ENCODE assay signal across 8 mouse cellular contexts in genomic region chr6:124921539-124921938, GRCm38 (mm10). TPM values are rescaled to one million over a fixed set of nuclear protein-coding genes. Genes with fewer than 3 reads are reported as not detected.
DNase-seq lines count a peak whose midpoint lies in the region; ATAC-seq lines count a peak whose summit lies in the region.

No protein-coding gene starts in this region.

- H3K27me3 ChIP-seq in heart, embryonic 11.5 days (ENCODE audit: control insufficient read depth, insufficient read depth, low read length): no peaks in the 10 kb centered on the region
- H3K27me3 ChIP-seq in forebrain, embryonic 13.5 days: no peaks in the 10 kb centered on the region

- no peak for ATAC-seq in heart, embryonic 11.5 days (replicated peaks; ENCODE audit: insufficient number of reproducible peaks, low FRiP score, low TSS enrichment)
- no peak for ATAC-seq in forebrain, embryonic 13.5 days

- no peak for DNase-seq in heart, postnatal 25 days (ENCODE audit: low spot score)
- DNase-seq in A20 (ENCODE audit: low read depth, low spot score): peak; percentile 76
- DNase-seq in thymus, adult 18-20 months: no peak
- no peak for DNase-seq in embryo, embryonic 10.5 days (ENCODE audit: low spot score)
- no peak for DNase-seq in frontal cortex, postnatal 36 days (ENCODE audit: low spot score in 2 of 2)

- H3K9ac ChIP-seq in heart, embryonic 11.5 days (ENCODE audit: low read depth, low read length): no peak overlapping the region
- H3K9ac ChIP-seq in forebrain, embryonic 13.5 days: no peak overlapping the region

- peaks cover 5% of the 10 kb centered on the region for H3K79me2 ChIP-seq in macrophage (ENCODE audit: inconsistent target)

- peaks cover 38% of the 10 kb centered on the region for H3K4me1 ChIP-seq in heart, embryonic 11.5 days (ENCODE audit: control insufficient read depth, insufficient read depth, low read length)
- peaks cover 48% of the 10 kb centered on the region for H3K4me1 ChIP-seq in forebrain, embryonic 13.5 days

- no peaks in the 10 kb centered on the region for H3K9me3 ChIP-seq in heart, embryonic 11.5 days (replicated peaks; ENCODE audit: control insufficient read depth, low read length)
- no peaks in the 10 kb centered on the region for H3K9me3 ChIP-seq in forebrain, embryonic 13.5 days (replicated peaks)

- H3K4me2 ChIP-seq in heart, embryonic 11.5 days: no peak overlapping the region
- H3K4me2 ChIP-seq in forebrain, embryonic 13.5 days: no peak overlapping the region

- WGBS in heart, embryonic 11.5 days (ENCODE audit: insufficient replicate concordance): 61% methylated on average over 4 of the region's 4 CpGs
- WGBS in forebrain, embryonic 13.5 days: 74% methylated on average over 4 of the region's 4 CpGs
- WGBS in macrophage (ENCODE audit: missing documents): 29% methylated on average over 4 of the region's 4 CpGs

- H3K4me3 ChIP-seq in heart, embryonic 11.5 days (ENCODE audit: low read depth, low read length): no peak overlapping the region
- no peak overlapping the region for H3K4me3 ChIP-seq in forebrain, embryonic 13.5 days
- no peak overlapping the region for H3K4me3 ChIP-seq in macrophage (ENCODE audit: inconsistent target)

- H3K36me3 ChIP-seq in heart, embryonic 11.5 days (ENCODE audit: control insufficient read depth, insufficient read depth, low read length): no peaks in the 10 kb centered on the region
- no peaks in the 10 kb centered on the region for H3K36me3 ChIP-seq in forebrain, embryonic 13.5 days (ENCODE audit: poor library complexity, severe bottlenecking)
- H3K36me3 ChIP-seq in macrophage (ENCODE audit: inconsistent target): no peaks in the 10 kb centered on the region

- intact Hi-C loops in heart, postnatal 25 days (cut with DNase I): no loop called here

- peak overlapping the region; percentile 99; the same call in 1 of the 2 replicates for H3K27ac ChIP-seq in heart, embryonic 11.5 days (ENCODE audit: low read depth, low read length)
- peak overlapping the region; percentile 100 for H3K27ac ChIP-seq in forebrain, embryonic 13.5 days
- peak overlapping the region; percentile 75 for H3K27ac ChIP-seq in macrophage

RNA-seq across cellular contexts. Expression of gene Ptms, which starts 1.6 kb away (rescaled TPM):
- polyA plus RNA-seq in heart, embryonic 11.5 days (2014; fragmentation: Nextera tagmentation; extraction: Ambion mirVana): 138 and 158 TPM in 2 replicates
- total RNA-seq in heart, postnatal 25 days (2021): 100 to 1,000 TPM; 235 to 245 TPM
- polyA plus RNA-seq in forebrain, embryonic 13.5 days (2015; fragmentation: Nextera tagmentation; extraction: Ambion mirVana): 588 and 626 TPM in 2 replicates
- total RNA-seq in macrophage (2018; cell fraction: chromatin; rRNA removed): 100 to 1,000 TPM in 24 of 26 experiments, 10 to 100 TPM in 2; 64.6 to 536 (median 324) TPM
- total RNA-seq in macrophage (2018; cell fraction: cytosol; rRNA removed): 1,000 to 10,000 TPM; 1,151 to 2,439 (median 1,695) TPM
- 1,000 to 10,000 TPM in 7 of 26 experiments, 100 to 1,000 TPM in 19; 360 to 1,431 (median 727) TPM for total RNA-seq in macrophage (2018; cell fraction: nucleus; rRNA removed)
- polyA plus RNA-seq in macrophage (2018): 540 to 1,227 TPM (median 1,212 TPM) in 3 replicates

RNA-seq across cellular contexts. Expression of gene Mlf2, which starts 9.6 kb away (rescaled TPM):
- polyA plus RNA-seq in heart, embryonic 11.5 days (2014; fragmentation: Nextera tagmentation; extraction: Ambion mirVana): 326 and 347 TPM in 2 replicates
- total RNA-seq in heart, postnatal 25 days (2021): 100 to 1,000 TPM; 205 to 207 TPM
- 398 and 409 TPM in 2 replicates for polyA plus RNA-seq in forebrain, embryonic 13.5 days (2015; fragmentation: Nextera tagmentation; extraction: Ambion mirVana)
- total RNA-seq in macrophage (2018; cell fraction: chromatin; rRNA removed): 100 to 1,000 TPM in 3 of 26 experiments, 10 to 100 TPM in 23; 17.4 to 116 (median 64.8) TPM
- 100 to 1,000 TPM; 202 to 285 (median 260) TPM for total RNA-seq in macrophage (2018; cell fraction: cytosol; rRNA removed)
- 100 to 1,000 TPM in 15 of 26 experiments, 10 to 100 TPM in 11; 48.2 to 153 (median 112) TPM for total RNA-seq in macrophage (2018; cell fraction: nucleus; rRNA removed)
- polyA plus RNA-seq in macrophage (2018): 179 to 203 TPM (median 199 TPM) in 3 replicates

RNA-seq across cellular contexts. Expression of gene Lag3, which starts 10.0 kb away (rescaled TPM):
- polyA plus RNA-seq in heart, embryonic 11.5 days (2014; fragmentation: Nextera tagmentation; extraction: Ambion mirVana): 1.1 and 1.3 TPM in 2 replicates
- total RNA-seq in heart, postnatal 25 days (2021): under 1 TPM; 0.34 to 0.83 TPM
- 1.3 and 1.9 TPM in 2 replicates for polyA plus RNA-seq in forebrain, embryonic 13.5 days (2015; fragmentation: Nextera tagmentation; extraction: Ambion mirVana)
- total RNA-seq in macrophage (2018; cell fraction: chromatin; rRNA removed): 10 to 100 TPM in 4 of 26 experiments, 1 to 10 TPM in 22; 1.3 to 20.8 (median 4.7) TPM
- 1 to 10 TPM in 25 of 26 experiments, under 1 TPM in 1; 0.95 to 8.6 (median 2.9) TPM for total RNA-seq in macrophage (2018; cell fraction: cytosol; rRNA removed)
- 10 to 100 TPM in 15 of 26 experiments, 1 to 10 TPM in 11; 2.1 to 34.0 (median 11.5) TPM for total RNA-seq in macrophage (2018; cell fraction: nucleus; rRNA removed)
- 1.5 to 1.8 TPM (median 1.5 TPM) in 3 replicates for polyA plus RNA-seq in macrophage (2018)

RNA-seq across cellular contexts. Expression of gene Cd4, which starts 33.5 kb away (rescaled TPM):
- not detected in 2 replicates for polyA plus RNA-seq in heart, embryonic 11.5 days (2014; fragmentation: Nextera tagmentation; extraction: Ambion mirVana)
- total RNA-seq in heart, postnatal 25 days (2021): 1 to 10 TPM in 1 of 2 experiments, under 1 TPM in 1; 0.73 to 1.3 TPM
- 0.08 TPM in 2 replicates for polyA plus RNA-seq in forebrain, embryonic 13.5 days (2015; fragmentation: Nextera tagmentation; extraction: Ambion mirVana)
- total RNA-seq in macrophage (2018; cell fraction: chromatin; rRNA removed): 10 to 100 TPM in 18 of 26 experiments, 1 to 10 TPM in 8; 2.5 to 44.4 (median 21.1) TPM
- 100 to 1,000 TPM in 2 of 26 experiments, 10 to 100 TPM in 24; 45.5 to 121 (median 68.1) TPM for total RNA-seq in macrophage (2018; cell fraction: cytosol; rRNA removed)
- total RNA-seq in macrophage (2018; cell fraction: nucleus; rRNA removed): 100 to 1,000 TPM in 11 of 26 experiments, 10 to 100 TPM in 15; 14.7 to 155 (median 90.6) TPM
- polyA plus RNA-seq in macrophage (2018): 49.3 to 211 TPM (median 83.5 TPM) in 3 replicates

RNA-seq across cellular contexts. Expression of gene Cops7a, which starts 43.8 kb away (rescaled TPM):
- 134 and 142 TPM in 2 replicates for polyA plus RNA-seq in heart, embryonic 11.5 days (2014; fragmentation: Nextera tagmentation; extraction: Ambion mirVana)
- total RNA-seq in heart, postnatal 25 days (2021): 10 to 100 TPM; 85.8 to 88.6 TPM
- 89.0 and 99.3 TPM in 2 replicates for polyA plus RNA-seq in forebrain, embryonic 13.5 days (2015; fragmentation: Nextera tagmentation; extraction: Ambion mirVana)
- total RNA-seq in macrophage (2018; cell fraction: chromatin; rRNA removed): 100 to 1,000 TPM in 1 of 26 experiments, 10 to 100 TPM in 25; 24.7 to 101 (median 50.8) TPM
- total RNA-seq in macrophage (2018; cell fraction: cytosol; rRNA removed): 10 to 100 TPM; 33.2 to 68.8 (median 54.0) TPM
- total RNA-seq in macrophage (2018; cell fraction: nucleus; rRNA removed): 100 to 1,000 TPM in 2 of 26 experiments, 10 to 100 TPM in 24; 30.0 to 119 (median 56.0) TPM
- 42.8 to 68.7 TPM (median 51.4 TPM) in 3 replicates for polyA plus RNA-seq in macrophage (2018)
